Mouse (Mus musculus) testis, adult 2 months (tissue): ENCODE data around the gene Erich6b.

Experiments
- CTCF ChIP-seq: fragments of 200-500 bp; IDR thresholded peaks from 2 replicates; pipeline ENCODE4 v1.5.1; 2012; ENCODE audit warnings: low read depth, mild to moderate bottlenecking, inconsistent platforms, low read length, moderate library complexity; ENCODE audit not compliant: control insufficient read depth, insufficient read depth, insufficient replicate concordance
- POLR2A ChIP-seq: fragments of 200-500 bp; IDR thresholded peaks from 2 replicates; pipeline ENCODE4 v1.6.1; 2012; ENCODE audit warnings: low read depth, mild to moderate bottlenecking, inconsistent platforms, low read length, moderate library complexity; ENCODE audit not compliant: control insufficient read depth

DNA sequence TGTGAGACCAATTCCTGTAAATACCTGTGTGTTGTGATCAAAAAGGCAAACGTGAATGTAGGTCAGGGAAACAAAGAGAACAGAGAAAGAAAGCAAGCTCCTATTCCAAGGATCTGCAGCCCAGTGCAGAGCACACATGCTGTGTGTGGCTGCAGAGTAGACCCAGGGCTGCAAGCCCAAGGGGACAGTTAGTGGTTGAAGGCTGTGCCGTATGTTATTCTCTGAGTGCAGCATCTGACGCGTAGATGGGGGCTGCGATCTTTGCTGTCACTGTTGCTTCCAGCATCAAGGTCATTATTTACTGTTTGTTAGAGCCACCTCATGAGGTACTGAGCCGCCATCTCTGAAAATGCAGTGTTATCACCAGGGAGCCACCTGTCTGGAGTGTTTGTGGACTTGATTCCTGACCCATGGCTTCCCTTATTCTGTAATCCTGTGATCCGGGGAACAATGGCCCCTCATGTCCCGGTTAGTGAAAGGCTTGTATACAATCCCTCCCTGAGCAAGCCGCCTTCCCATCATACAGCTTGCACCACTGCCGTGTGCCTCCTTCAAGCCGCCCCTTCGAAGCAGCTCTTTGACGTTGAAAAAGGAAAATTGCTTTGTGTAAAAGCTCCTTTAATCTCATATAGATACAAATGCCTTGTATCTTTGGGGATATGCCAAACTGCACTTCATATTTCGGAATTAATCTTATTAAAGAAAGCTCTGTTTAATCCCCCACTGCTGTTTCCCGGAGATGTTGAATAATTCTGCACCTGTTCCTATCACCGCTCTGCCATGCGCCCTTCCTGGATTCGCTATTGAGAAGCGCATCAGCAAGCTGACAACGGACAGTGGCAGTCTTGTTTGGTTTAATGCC lies 5.1 kb downstream of the Erich6b start:
- TF ChIP-seq POLR2A (no peak), CTCF (no peak)
